Mouse (Mus musculus): ENCODE measurements around the gene Pgpep1. TPM values are rescaled to one million over a fixed set of nuclear protein-coding genes. Genes with fewer than 3 reads are reported as not detected.
A peak's percentile ranks its signal among the peaks of the same experiment; 100 is the strongest.

The Pgpep1 gene
- total RNA-seq, 1 experiment = 21.4 TPM

DNA sequence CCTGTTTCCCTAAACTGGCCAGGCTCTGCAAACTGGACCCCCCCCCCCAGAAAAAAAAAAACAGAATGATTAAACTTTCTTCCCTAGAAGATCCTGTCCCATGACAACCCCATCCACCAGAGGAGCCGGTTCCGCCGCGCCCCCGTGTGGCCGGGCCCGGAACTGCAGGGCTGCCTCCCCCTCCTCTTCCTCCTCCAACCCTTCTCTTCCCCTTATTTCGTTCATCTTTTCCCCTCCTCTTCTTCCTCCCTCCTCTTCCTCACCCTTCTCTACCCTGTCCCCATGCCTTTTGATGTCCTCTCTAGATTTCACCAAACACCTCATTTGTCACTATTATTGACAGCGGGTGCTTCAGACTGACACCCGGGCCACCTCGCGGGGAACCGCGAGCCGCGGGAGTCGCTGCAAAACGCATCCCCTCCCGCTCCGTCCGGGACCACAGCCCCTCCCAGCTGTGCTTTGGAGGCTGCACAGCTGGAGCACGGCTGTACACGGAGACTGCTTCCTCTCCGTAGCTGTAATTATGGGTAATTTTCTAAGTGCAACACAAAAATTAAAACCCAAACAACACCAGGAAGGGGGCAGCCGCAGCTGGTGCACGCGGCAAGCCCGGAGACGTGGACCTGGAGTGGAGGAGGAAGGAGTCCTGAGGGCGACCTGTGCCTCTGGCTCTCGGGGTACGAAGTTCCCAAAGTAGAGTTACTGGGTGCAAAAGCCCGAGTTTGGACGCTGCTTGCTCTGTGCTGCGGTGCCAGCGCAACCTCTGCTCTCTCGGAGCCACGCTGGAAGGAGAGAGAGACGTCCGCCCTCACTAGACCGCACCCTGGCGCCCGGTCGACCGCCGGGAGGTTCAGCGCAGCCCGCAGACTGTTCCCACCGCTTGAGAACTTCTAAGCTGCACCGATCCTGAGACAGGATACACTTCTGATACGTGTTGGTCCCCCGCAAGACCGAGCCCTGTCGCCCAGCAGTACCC is 49.1 kb downstream of the Pgpep1 start:
- Histone ChIP-seq H3K4me3 (ENCODE audit: insufficient read depth in 1 of 2, low read depth in 1 of 2, low read length in 2 of 2, poor library complexity in 1 of 2, severe bottlenecking in 1 of 2) (peak overlapping the region; percentile 78 to 99), H3K9ac (ENCODE audit: insufficient read depth, low read depth, low read length, poor library complexity, severe bottlenecking) (peak overlapping the region; percentile 63), H3K27ac (ENCODE audit: insufficient read depth, low read depth, low read length, poor library complexity, severe bottlenecking) (peak overlapping the region; percentile 98; the same call in 1 of the 2 replicates), H3K36me3 (ENCODE audit: control insufficient read depth, insufficient read depth, low read length, poor library complexity, severe bottlenecking) (no peaks in the 10 kb centered on the region), H3K9me3 (ENCODE audit: control insufficient read depth, insufficient read depth, low read depth, low read length) (no peaks in the 10 kb centered on the region), H3K4me1 (ENCODE audit: control insufficient read depth in 2 of 2, insufficient read depth in 2 of 2, low read length in 2 of 2, poor library complexity in 1 of 2) (peaks cover 0 to 11% of the 10 kb centered on the region in 2 experiments; a peak in 1 of 4 replicates)
- in situ Hi-C loops (cut with MboI; ENCODE audit: low sequenced_read_pairs in 2 of 2, unreplicated experiment in 2 of 2) = no loop called here
- TF ChIP-seq MAFK (IDR thresholded peaks at IDR 0.05; ENCODE audit: insufficient read depth, low read depth, low read length) (no peak), CHD2 (IDR thresholded peaks at IDR 0.05; ENCODE audit: low read depth, low read length) (no peak), ZNF384 (IDR thresholded peaks at IDR 0.05; ENCODE audit: low read depth, low read length) (no peak), HCFC1 (IDR thresholded peaks at IDR 0.05; ENCODE audit: borderline replicate concordance, insufficient read depth, low read length) (no peak), ZC3H11A (IDR thresholded peaks at IDR 0.05; ENCODE audit: borderline replicate concordance, low read depth, low read length) (no peak)
- no peak for DNase-seq (ENCODE audit: low read depth, low spot score)

DNA sequence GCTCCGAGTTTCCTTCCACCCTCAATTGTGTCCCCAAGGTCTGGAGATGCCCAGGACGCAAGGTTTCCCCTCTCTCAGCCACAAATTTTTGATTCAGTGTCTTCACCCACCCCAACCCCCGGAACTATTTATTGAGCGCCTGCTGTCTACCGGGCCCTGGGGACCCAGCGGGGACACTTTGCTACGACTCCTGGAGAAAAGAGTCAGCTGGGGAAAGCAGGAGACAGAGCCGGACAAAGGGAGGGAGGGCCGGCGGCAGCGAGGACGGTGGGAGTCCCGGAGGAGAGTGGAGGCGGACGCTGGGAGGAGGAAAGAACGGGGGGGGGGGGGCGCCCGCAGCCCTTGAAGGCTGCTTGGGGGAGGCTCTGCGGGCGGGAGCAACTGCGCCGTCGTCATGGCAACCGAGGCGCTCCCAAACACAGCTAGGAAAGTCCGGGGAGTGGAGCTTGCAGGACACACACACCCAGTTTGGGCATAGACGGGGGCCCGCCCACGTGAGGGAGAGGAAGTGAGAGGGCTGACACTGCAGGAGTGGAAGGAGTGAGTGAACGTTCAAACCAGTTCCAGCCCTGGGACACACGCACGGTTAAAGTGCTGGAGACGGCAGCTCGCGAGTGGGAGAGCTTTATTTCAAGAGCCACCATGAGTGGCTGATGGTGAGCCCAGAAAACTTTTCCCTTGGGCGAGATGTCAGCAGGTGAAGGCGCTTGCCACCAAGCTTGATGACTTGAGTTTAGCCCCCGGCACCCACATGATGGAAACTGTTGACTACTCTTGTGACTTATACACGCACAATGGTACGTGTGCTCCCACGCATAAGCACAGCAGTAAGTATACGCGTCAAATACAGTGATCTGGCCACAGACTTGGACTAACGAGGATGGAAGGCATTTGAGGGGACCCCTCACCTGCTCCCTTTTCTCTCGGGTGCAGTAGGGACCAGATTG is 50.1 kb downstream of the Pgpep1 start:
- Histone ChIP-seq H3K36me3 (ENCODE audit: control insufficient read depth, insufficient read depth, low read length, poor library complexity, severe bottlenecking) (no peaks in the 10 kb centered on the region), H3K4me1 (ENCODE audit: control insufficient read depth in 2 of 2, insufficient read depth in 2 of 2, low read length in 2 of 2, poor library complexity in 1 of 2) (peaks cover 0 to 13% of the 10 kb centered on the region in 2 experiments; a peak in 1 of 4 replicates), H3K27ac (ENCODE audit: insufficient read depth, low read depth, low read length, poor library complexity, severe bottlenecking) (peak overlapping the region; percentile 98), H3K4me3 (ENCODE audit: insufficient read depth in 1 of 2, low read depth in 1 of 2, low read length in 2 of 2, poor library complexity in 1 of 2, severe bottlenecking in 1 of 2) (peak overlapping the region; percentile 78 to 99), H3K9ac (ENCODE audit: insufficient read depth, low read depth, low read length, poor library complexity, severe bottlenecking) (peak overlapping the region; percentile 83), H3K9me3 (ENCODE audit: control insufficient read depth, insufficient read depth, low read depth, low read length) (no peaks in the 10 kb centered on the region)
- in situ Hi-C loops (cut with MboI; ENCODE audit: low sequenced_read_pairs in 2 of 2, unreplicated experiment in 2 of 2) = no loop called here
- no peak for DNase-seq (ENCODE audit: low read depth, low spot score)
- TF ChIP-seq ZNF384 (IDR thresholded peaks at IDR 0.05; ENCODE audit: low read depth, low read length) = no peak
- TF ChIP-seq MAFK (IDR thresholded peaks at IDR 0.05; ENCODE audit: insufficient read depth, low read depth, low read length) = 0 out of 2 replicates have a peak, but pooled peaks have one; percentile 5
- TF ChIP-seq HCFC1 (IDR thresholded peaks at IDR 0.05; ENCODE audit: borderline replicate concordance, insufficient read depth, low read length) = no peak
- TF ChIP-seq CHD2 (IDR thresholded peaks at IDR 0.05; ENCODE audit: low read depth, low read length) = no peak
- TF ChIP-seq ZC3H11A (IDR thresholded peaks at IDR 0.05; ENCODE audit: borderline replicate concordance, low read depth, low read length) = no peak

- Histone ChIP-seq H3K4me3 (ENCODE audit: insufficient read depth in 1 of 2, low read depth in 1 of 2, low read length in 2 of 2, poor library complexity in 1 of 2, severe bottlenecking in 1 of 2) (peak overlapping the region; percentile 78 to 99), H3K9ac (ENCODE audit: insufficient read depth, low read depth, low read length, poor library complexity, severe bottlenecking) (peak overlapping the region; percentile 83), H3K9me3 (ENCODE audit: control insufficient read depth, insufficient read depth, low read depth, low read length) (no peaks in the 10 kb centered on the region), H3K27ac (ENCODE audit: insufficient read depth, low read depth, low read length, poor library complexity, severe bottlenecking) (peak overlapping the region; percentile 98), H3K36me3 (ENCODE audit: control insufficient read depth, insufficient read depth, low read length, poor library complexity, severe bottlenecking) (no peaks in the 10 kb centered on the region), H3K4me1 (ENCODE audit: control insufficient read depth in 2 of 2, insufficient read depth in 2 of 2, low read length in 2 of 2, poor library complexity in 1 of 2) (peaks cover 0 to 20% of the 10 kb centered on the region in 2 experiments; a peak in 2 of 4 replicates)
- peak; percentile 89 for DNase-seq (ENCODE audit: low read depth, low spot score)
- no peak for TF ChIP-seq ZNF384 (IDR thresholded peaks at IDR 0.05; ENCODE audit: low read depth, low read length)
- TF ChIP-seq CHD2 (IDR thresholded peaks at IDR 0.05; ENCODE audit: low read depth, low read length) = peak; percentile 60; the same call in 1 of the 2 replicates
- no peak for TF ChIP-seq MAFK (IDR thresholded peaks at IDR 0.05; ENCODE audit: insufficient read depth, low read depth, low read length)
- in situ Hi-C loops (cut with MboI; ENCODE audit: low sequenced_read_pairs in 2 of 2, unreplicated experiment in 2 of 2) = no loop called here
Observed at GRCm38 (mm10) chr8:70609368-70609848, 50.8 kb downstream of the Pgpep1 start.

- no peak for DNase-seq (ENCODE audit: low read depth, low spot score)
- no peaks in the 10 kb centered on the region for H3K9me3 ChIP-seq (ENCODE audit: control insufficient read depth, insufficient read depth, low read depth, low read length)
- peak; percentile 72 for TF ChIP-seq ZNF384 (IDR thresholded peaks at IDR 0.05; ENCODE audit: low read depth, low read length)
- TF ChIP-seq CHD2 (IDR thresholded peaks at IDR 0.05; ENCODE audit: low read depth, low read length) = no peak
- TF ChIP-seq MAFK (IDR thresholded peaks at IDR 0.05; ENCODE audit: insufficient read depth, low read depth, low read length) = no peak
- H3K9ac ChIP-seq (ENCODE audit: insufficient read depth, low read depth, low read length, poor library complexity, severe bottlenecking) = peak within 1 kb of the TSS; percentile 99
- H3K36me3 ChIP-seq (ENCODE audit: control insufficient read depth, insufficient read depth, low read length, poor library complexity, severe bottlenecking) = no peaks in the 10 kb centered on the region
- peak within 1 kb of the TSS; percentile 78 to 99 for H3K4me3 ChIP-seq (ENCODE audit: insufficient read depth in 1 of 2, low read depth in 1 of 2, low read length in 2 of 2, poor library complexity in 1 of 2, severe bottlenecking in 1 of 2)
- peaks cover 0 to 24% of the 10 kb centered on the region in 2 experiments; a peak in 2 of 4 replicates for H3K4me1 ChIP-seq (ENCODE audit: control insufficient read depth in 2 of 2, insufficient read depth in 2 of 2, low read length in 2 of 2, poor library complexity in 1 of 2)
- in situ Hi-C loops (cut with MboI; ENCODE audit: low sequenced_read_pairs in 2 of 2, unreplicated experiment in 2 of 2) = no loop called here
- peak within 1 kb of the TSS; percentile 98 for H3K27ac ChIP-seq (ENCODE audit: insufficient read depth, low read depth, low read length, poor library complexity, severe bottlenecking)
Observed at GRCm38 (mm10) chr8:70608749-70609367, 51.3 kb downstream of the Pgpep1 start, which contains the start of gene Ssbp4. Gene Ssbp4 (minus strand): TSS chr8:70608872.

Data from ES-E14 (cell line).